Mouse (Mus musculus): ENCODE results near the gene Zscan10. TPM values are rescaled to one million over a fixed set of nuclear protein-coding genes. Genes with fewer than 3 reads are reported as not detected.

The Zscan10 gene
- polyA plus RNA-seq, 1 experiment from 2014 or later: 0.14 TPM

- no peak overlapping the region for H3K27ac ChIP-seq (ENCODE audit: low read depth)
- no peaks in the 10 kb centered on the region for H3K27me3 ChIP-seq (replicated peaks; ENCODE audit: control insufficient read depth, insufficient read depth, low read length)
- no peaks in the 10 kb centered on the region for H3K9me3 ChIP-seq (ENCODE audit: control insufficient read depth, low read length)
- H3K4me1 ChIP-seq (replicated peaks; ENCODE audit: control insufficient read depth, insufficient read depth, low read length): no peaks in the 10 kb centered on the region
- no peaks in the 10 kb centered on the region for H3K36me3 ChIP-seq (ENCODE audit: control insufficient read depth, insufficient read depth, low read length)
- WGBS: 82% methylated on average over 28 of the region's 28 CpGs
- no peak overlapping the region for H3K4me2 ChIP-seq (ENCODE audit: low read length)
- H3K4me3 ChIP-seq (ENCODE audit: low read depth, low read length): no peak overlapping the region
- H3K9ac ChIP-seq (ENCODE audit: low read length): no peak overlapping the region
- DNase-seq (ENCODE audit: low spot score): peak; percentile 71
- 0 out of 2 replicates have a peak, but pooled peaks have one; percentile 59 for ATAC-seq (replicated peaks; ENCODE audit: low FRiP score, low TSS enrichment, low read depth)
These were observed 9.7 kb downstream of the Zscan10 start for GRCm38 (mm10) chr17:23610361-23610800.

- H3K27ac ChIP-seq (ENCODE audit: low read depth): no peak overlapping the region
- 36% methylated on average over 9 of the region's 9 CpGs for WGBS
- no peak overlapping the region for H3K4me2 ChIP-seq (ENCODE audit: low read length)
- H3K9ac ChIP-seq (ENCODE audit: low read length): no peak overlapping the region
- no peak overlapping the region for H3K4me3 ChIP-seq (ENCODE audit: low read depth, low read length)
- no peak for ATAC-seq (replicated peaks; ENCODE audit: low FRiP score, low TSS enrichment, low read depth)
- H3K9me3 ChIP-seq (ENCODE audit: control insufficient read depth, low read length): no peaks in the 10 kb centered on the region
- no peak for DNase-seq (ENCODE audit: low spot score)
- no peaks in the 10 kb centered on the region for H3K27me3 ChIP-seq (replicated peaks; ENCODE audit: control insufficient read depth, insufficient read depth, low read length)
- H3K4me1 ChIP-seq (replicated peaks; ENCODE audit: control insufficient read depth, insufficient read depth, low read length): no peaks in the 10 kb centered on the region
- H3K36me3 ChIP-seq (ENCODE audit: control insufficient read depth, insufficient read depth, low read length): no peaks in the 10 kb centered on the region
These were observed 16.4 kb downstream of the Zscan10 start for GRCm38 (mm10) chr17:23617087-23617486.

GRCm38 (mm10) chr17:23620351-23620750 is 19.7 kb downstream of the Zscan10 start:
- no peaks in the 10 kb centered on the region for H3K27me3 ChIP-seq (replicated peaks; ENCODE audit: control insufficient read depth, insufficient read depth, low read length)
- no peaks in the 10 kb centered on the region for H3K9me3 ChIP-seq (ENCODE audit: control insufficient read depth, low read length)
- H3K27ac ChIP-seq (ENCODE audit: low read depth): no peak overlapping the region
- no peak for ATAC-seq (replicated peaks; ENCODE audit: low FRiP score, low TSS enrichment, low read depth)
- no peak for DNase-seq (ENCODE audit: low spot score)
- H3K36me3 ChIP-seq (ENCODE audit: control insufficient read depth, insufficient read depth, low read length): no peaks in the 10 kb centered on the region
- 70% methylated on average over 7 of the region's 7 CpGs for WGBS
- no peak overlapping the region for H3K9ac ChIP-seq (ENCODE audit: low read length)
- H3K4me2 ChIP-seq (ENCODE audit: low read length): no peak overlapping the region
- H3K4me3 ChIP-seq (ENCODE audit: low read depth, low read length): no peak overlapping the region
- H3K4me1 ChIP-seq (replicated peaks; ENCODE audit: control insufficient read depth, insufficient read depth, low read length): no peaks in the 10 kb centered on the region

- no peak overlapping the region for H3K4me2 ChIP-seq (ENCODE audit: low read length)
- ATAC-seq (replicated peaks; ENCODE audit: low FRiP score, low TSS enrichment, low read depth) (no peak), DNase-seq (ENCODE audit: low spot score) (no peak)
- H3K36me3 ChIP-seq (ENCODE audit: control insufficient read depth, insufficient read depth, low read length): no peaks in the 10 kb centered on the region
- 32% methylated on average over 7 of the region's 7 CpGs for WGBS
- H3K27me3 ChIP-seq (replicated peaks; ENCODE audit: control insufficient read depth, insufficient read depth, low read length): no peaks in the 10 kb centered on the region
- no peaks in the 10 kb centered on the region for H3K9me3 ChIP-seq (ENCODE audit: control insufficient read depth, low read length)
- H3K4me1 ChIP-seq (replicated peaks; ENCODE audit: control insufficient read depth, insufficient read depth, low read length): 0 out of 2 replicates have a peak, but pooled peaks cover 3% of the 10 kb centered on the region
- H3K27ac ChIP-seq (ENCODE audit: low read depth): no peak overlapping the region
- no peak overlapping the region for H3K9ac ChIP-seq (ENCODE audit: low read length)
- no peak overlapping the region for H3K4me3 ChIP-seq (ENCODE audit: low read depth, low read length)
These were observed 27.2 kb downstream of the Zscan10 start for GRCm38 (mm10) chr17:23627813-23628212.

- ATAC-seq (replicated peaks; ENCODE audit: low FRiP score, low TSS enrichment, low read depth) (peak; percentile 80), DNase-seq (ENCODE audit: low spot score) (peak; percentile 93)
- Histone ChIP-seq H3K4me1 (replicated peaks; ENCODE audit: control insufficient read depth, insufficient read depth, low read length) (0 out of 2 replicates have a peak, but pooled peaks cover 3% of the 10 kb centered on the region), H3K4me2 (ENCODE audit: low read length) (peak overlapping the region; percentile 49), H3K9me3 (ENCODE audit: control insufficient read depth, low read length) (no peaks in the 10 kb centered on the region), H3K27ac (ENCODE audit: low read depth) (no peak overlapping the region), H3K27me3 (replicated peaks; ENCODE audit: control insufficient read depth, insufficient read depth, low read length) (no peaks in the 10 kb centered on the region), H3K9ac (ENCODE audit: low read length) (no peak overlapping the region), H3K4me3 (ENCODE audit: low read depth, low read length) (peak overlapping the region; percentile 17; the same call in 1 of the 2 replicates), H3K36me3 (ENCODE audit: control insufficient read depth, insufficient read depth, low read length) (no peaks in the 10 kb centered on the region)
- 18% methylated on average over 22 of the region's 22 CpGs for WGBS
These were observed 29.8 kb downstream of the Zscan10 start for GRCm38 (mm10) chr17:23630195-23631020.

GRCm38 (mm10) chr17:23631241-23631640 is 30.6 kb downstream of the Zscan10 start:
- no peak for ATAC-seq (replicated peaks; ENCODE audit: low FRiP score, low TSS enrichment, low read depth)
- 80% methylated on average over 8 of the region's 8 CpGs for WGBS

GRCm38 (mm10) chr17:23644613-23645495 is 44.2 kb downstream of the Zscan10 start, which contains the start of gene Mmp25:
Mmp25 (minus strand) TSS chr17:23645277.
- H3K27me3 ChIP-seq (replicated peaks; ENCODE audit: control insufficient read depth, insufficient read depth, low read length): peaks cover 22% of the 10 kb centered on the region
- peak within 1 kb of the TSS; percentile 41 for H3K4me3 ChIP-seq (ENCODE audit: low read depth, low read length)
- DNase-seq (ENCODE audit: low spot score) (peak; percentile 66), ATAC-seq (replicated peaks; ENCODE audit: low FRiP score, low TSS enrichment, low read depth) (0 out of 2 replicates have a peak, but pooled peaks have one; percentile 56)
- H3K9ac ChIP-seq (ENCODE audit: low read length): peak within 1 kb of the TSS; percentile 36
- H3K36me3 ChIP-seq (ENCODE audit: control insufficient read depth, insufficient read depth, low read length): no peaks in the 10 kb centered on the region
- peak within 1 kb of the TSS; percentile 80 for H3K4me2 ChIP-seq (ENCODE audit: low read length)
- no peaks in the 10 kb centered on the region for H3K4me1 ChIP-seq (replicated peaks; ENCODE audit: control insufficient read depth, insufficient read depth, low read length)
- under 1% methylated on average over 58 of the region's 58 CpGs for WGBS
- H3K9me3 ChIP-seq (ENCODE audit: control insufficient read depth, low read length): no peaks in the 10 kb centered on the region
- H3K27ac ChIP-seq (ENCODE audit: low read depth): no peak within 1 kb of the TSS

More at GRCm38 (mm10) chr17:23631241-23631640, 30.6 kb downstream of the Zscan10 start:
- Histone ChIP-seq H3K4me1 (replicated peaks; ENCODE audit: control insufficient read depth, insufficient read depth, low read length) (0 out of 2 replicates have a peak, but pooled peaks cover 3% of the 10 kb centered on the region), H3K4me2 (ENCODE audit: low read length) (no peak overlapping the region), H3K9me3 (ENCODE audit: control insufficient read depth, low read length) (no peaks in the 10 kb centered on the region), H3K9ac (ENCODE audit: low read length) (no peak overlapping the region), H3K27me3 (replicated peaks; ENCODE audit: control insufficient read depth, insufficient read depth, low read length) (no peaks in the 10 kb centered on the region), H3K36me3 (ENCODE audit: control insufficient read depth, insufficient read depth, low read length) (no peaks in the 10 kb centered on the region), H3K4me3 (ENCODE audit: low read depth, low read length) (no peak overlapping the region), H3K27ac (ENCODE audit: low read depth) (no peak overlapping the region)
- DNase-seq (ENCODE audit: low spot score): no peak

GRCm38 (mm10) chr17:23645894-23646293 is 45.2 kb downstream of the Zscan10 start:
- Histone ChIP-seq H3K4me1 (replicated peaks; ENCODE audit: control insufficient read depth, insufficient read depth, low read length) (no peaks in the 10 kb centered on the region), H3K9ac (ENCODE audit: low read length) (no peak overlapping the region), H3K9me3 (ENCODE audit: control insufficient read depth, low read length) (no peaks in the 10 kb centered on the region), H3K27me3 (replicated peaks; ENCODE audit: control insufficient read depth, insufficient read depth, low read length) (peaks cover 22% of the 10 kb centered on the region), H3K36me3 (ENCODE audit: control insufficient read depth, insufficient read depth, low read length) (no peaks in the 10 kb centered on the region), H3K27ac (ENCODE audit: low read depth) (no peak overlapping the region), H3K4me2 (ENCODE audit: low read length) (no peak overlapping the region), H3K4me3 (ENCODE audit: low read depth, low read length) (no peak overlapping the region)
- 37% methylated on average over 10 of the region's 10 CpGs for WGBS
- DNase-seq (ENCODE audit: low spot score) (no peak), ATAC-seq (replicated peaks; ENCODE audit: low FRiP score, low TSS enrichment, low read depth) (no peak)
